Comparison of ENCODE assay signal across 8 mouse cellular contexts in the genomic region with DNA sequence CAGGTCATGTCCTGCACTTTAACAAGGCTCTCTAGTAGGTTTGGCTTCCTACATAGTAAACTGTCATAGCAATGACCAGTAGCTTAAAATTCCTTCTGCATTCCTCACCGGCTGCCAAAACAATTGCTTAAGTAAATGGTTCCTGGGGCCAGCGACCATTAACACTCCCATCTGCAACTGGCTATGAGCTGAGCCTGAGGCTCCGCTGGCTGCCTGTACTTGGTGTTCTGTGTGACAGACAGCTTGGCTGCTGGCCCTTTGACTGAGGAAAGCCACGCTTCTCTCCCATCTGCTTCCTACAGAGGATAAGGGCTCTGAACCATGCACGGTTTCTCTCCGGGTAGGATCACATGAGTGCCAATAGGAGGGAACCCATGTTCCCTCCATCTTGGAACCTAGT. TPM values are rescaled to one million over a fixed set of nuclear protein-coding genes. Genes with fewer than 3 reads are reported as not detected.
DNase-seq lines count a peak whose midpoint lies in the region; ATAC-seq and TF ChIP-seq lines count a peak whose summit lies in the region.

No protein-coding gene starts in this region.

- no peaks in the 10 kb centered on the region for H3K36me3 ChIP-seq in intestine, embryonic 15.5 days
- H3K36me3 ChIP-seq in intestine, postnatal 0 days (ENCODE audit: control insufficient read depth, insufficient read depth), result no peaks in the 10 kb centered on the region
- H3K36me3 ChIP-seq in heart, embryonic 13.5 days, result no peaks in the 10 kb centered on the region
- no peaks in the 10 kb centered on the region for H3K36me3 ChIP-seq in stomach, postnatal 0 days (ENCODE audit: control insufficient read depth, insufficient read depth, low read length)

- H3K4me1 ChIP-seq in intestine, embryonic 15.5 days (replicated peaks), result no peaks in the 10 kb centered on the region
- H3K4me1 ChIP-seq in intestine, postnatal 0 days (replicated peaks; ENCODE audit: control insufficient read depth, insufficient read depth, low read length), result no peaks in the 10 kb centered on the region
- peaks cover 10% of the 10 kb centered on the region for H3K4me1 ChIP-seq in heart, embryonic 13.5 days
- H3K4me1 ChIP-seq in stomach, postnatal 0 days (replicated peaks; ENCODE audit: control insufficient read depth, insufficient read depth), result no peaks in the 10 kb centered on the region

- TF ChIP-seq EP300 in stomach, postnatal 0 days (optimal IDR thresholded peaks at IDR 0.05), result no peak

- ATAC-seq in intestine, embryonic 15.5 days, result peak; percentile 31; the same call in 1 of the 2 replicates
- no peak for ATAC-seq in intestine, postnatal 0 days
- no peak for ATAC-seq in heart, embryonic 13.5 days (ENCODE audit: extremely low read depth, insufficient number of reproducible peaks, low FRiP score, low TSS enrichment)
- ATAC-seq in stomach, postnatal 0 days (ENCODE audit: low FRiP score, low TSS enrichment), result 0 out of 2 replicates have a peak, but pooled peaks have one; percentile 42

- TF ChIP-seq POLR2A in brain, embryonic 14.5 days (IDR thresholded peaks at IDR 0.05; ENCODE audit: borderline replicate concordance, extremely low read depth, insufficient read depth, insufficient read length, poor library complexity, severe bottlenecking), result no peak

- no peak overlapping the region for H3K27ac ChIP-seq in intestine, embryonic 15.5 days
- no peak overlapping the region for H3K27ac ChIP-seq in intestine, postnatal 0 days (ENCODE audit: low read depth, low read length)
- 0 out of 2 replicates have a peak overlapping the region, but pooled peaks have one; percentile 40 for H3K27ac ChIP-seq in heart, embryonic 13.5 days (replicated peaks)
- H3K27ac ChIP-seq in stomach, postnatal 0 days (replicated peaks), result no peak overlapping the region

- no peaks in the 10 kb centered on the region for H3K9me3 ChIP-seq in intestine, embryonic 15.5 days
- no peaks in the 10 kb centered on the region for H3K9me3 ChIP-seq in intestine, postnatal 0 days (ENCODE audit: control insufficient read depth)
- H3K9me3 ChIP-seq in heart, embryonic 13.5 days, result no peaks in the 10 kb centered on the region
- no peaks in the 10 kb centered on the region for H3K9me3 ChIP-seq in stomach, postnatal 0 days (ENCODE audit: control insufficient read depth, low read length)

- H3K4me3 ChIP-seq in intestine, embryonic 15.5 days (replicated peaks), result no peak overlapping the region
- no peak overlapping the region for H3K4me3 ChIP-seq in intestine, postnatal 0 days (ENCODE audit: low read depth, low read length)
- no peak overlapping the region for H3K4me3 ChIP-seq in heart, embryonic 13.5 days
- no peak overlapping the region for H3K4me3 ChIP-seq in stomach, postnatal 0 days (ENCODE audit: low read depth, low read length)

- H3K4me2 ChIP-seq in intestine, embryonic 15.5 days (replicated peaks), result no peak overlapping the region
- no peak overlapping the region for H3K4me2 ChIP-seq in intestine, postnatal 0 days (replicated peaks; ENCODE audit: low read depth)
- no peak overlapping the region for H3K4me2 ChIP-seq in heart, embryonic 13.5 days
- H3K4me2 ChIP-seq in stomach, postnatal 0 days (replicated peaks; ENCODE audit: low read depth), result no peak overlapping the region

- WGBS in intestine, embryonic 15.5 days, result 22% methylated on average over 6 of the region's 6 CpGs
- WGBS in intestine, postnatal 0 days, result 48% methylated on average over 6 of the region's 6 CpGs
- WGBS in heart, embryonic 13.5 days, result 17% methylated on average over 6 of the region's 6 CpGs
- 23% methylated on average over 6 of the region's 6 CpGs for WGBS in stomach, postnatal 0 days

- no peak overlapping the region for H3K9ac ChIP-seq in intestine, embryonic 15.5 days
- no peak overlapping the region for H3K9ac ChIP-seq in intestine, postnatal 0 days (ENCODE audit: low read depth, low read length)
- no peak overlapping the region for H3K9ac ChIP-seq in heart, embryonic 13.5 days
- no peak overlapping the region for H3K9ac ChIP-seq in stomach, postnatal 0 days (ENCODE audit: low read length)

- DNase-seq in brain, embryonic 14.5 days (ENCODE audit: low read depth), result peak; percentile 91
- DNase-seq in kidney, postnatal 36 days, result peak; percentile 47 to 61
- no peak for DNase-seq in stomach, postnatal 0 days (ENCODE audit: low spot score)
- no peak for DNase-seq in spleen, postnatal 14 days (ENCODE audit: low spot score in 2 of 2)
- DNase-seq in T-cell, adult 2 months (ENCODE audit: low spot score), result no peak

- H3K27me3 ChIP-seq in intestine, embryonic 15.5 days (replicated peaks), result no peaks in the 10 kb centered on the region
- H3K27me3 ChIP-seq in intestine, postnatal 0 days (replicated peaks; ENCODE audit: control insufficient read depth, insufficient read depth, low read length), result no peaks in the 10 kb centered on the region
- no peaks in the 10 kb centered on the region for H3K27me3 ChIP-seq in heart, embryonic 13.5 days (replicated peaks)
- no peaks in the 10 kb centered on the region for H3K27me3 ChIP-seq in stomach, postnatal 0 days (ENCODE audit: control insufficient read depth, insufficient read depth, low read length)

- no peak for TF ChIP-seq CTCF in intestine, postnatal 0 days (IDR thresholded peaks at IDR 0.05; ENCODE audit: low read depth)
- TF ChIP-seq CTCF in brain, embryonic 14.5 days (IDR thresholded peaks at IDR 0.05; ENCODE audit: borderline replicate concordance, extremely low read depth, insufficient read depth, insufficient read length), result no peak
- TF ChIP-seq CTCF in stomach, postnatal 0 days (IDR thresholded peaks at IDR 0.05; ENCODE audit: low read depth), result no peak

RNA-seq across cellular contexts. Expression of gene Lypd6b, which starts 53.1 kb away (rescaled TPM):
- 2.0 and 2.8 TPM in 2 replicates for polyA plus RNA-seq in intestine, embryonic 15.5 days (2015; fragmentation: Nextera tagmentation; extraction: Ambion mirVana)
- 0.68 and 0.73 TPM in 2 replicates for polyA plus RNA-seq in intestine, postnatal 0 days (2015; fragmentation: Nextera tagmentation; extraction: Ambion mirVana)
- polyA plus RNA-seq in brain, embryonic 14.5 days (2012; rRNA removed), result 5.4 and 6.2 TPM in 2 replicates
- 2.5 and 3.1 TPM in 2 replicates for polyA plus RNA-seq in heart, embryonic 13.5 days (2015; fragmentation: Nextera tagmentation; extraction: Ambion mirVana)
- 31.2 and 31.8 TPM in 2 replicates for polyA plus RNA-seq in stomach, postnatal 0 days (2015; fragmentation: Nextera tagmentation; extraction: Ambion mirVana)

Comparison
In these comparisons a context has a peak if more than half of its experiments do, and no peak if none do; other contexts are left out.
1. ATAC-seq: peak in intestine, embryonic 15.5 days (single experiment) and stomach, postnatal 0 days (single experiment); none in intestine, postnatal 0 days (single experiment) and heart, embryonic 13.5 days (single experiment).
2. DNase-seq: peak in brain, embryonic 14.5 days (single experiment) and kidney, postnatal 36 days (2 of 2); none in stomach, postnatal 0 days (single experiment), spleen, postnatal 14 days (0 of 2) and T-cell, adult 2 months (single experiment).